Comparison of ENCODE assay signal across 30 mouse cellular contexts in the genomic region with DNA sequence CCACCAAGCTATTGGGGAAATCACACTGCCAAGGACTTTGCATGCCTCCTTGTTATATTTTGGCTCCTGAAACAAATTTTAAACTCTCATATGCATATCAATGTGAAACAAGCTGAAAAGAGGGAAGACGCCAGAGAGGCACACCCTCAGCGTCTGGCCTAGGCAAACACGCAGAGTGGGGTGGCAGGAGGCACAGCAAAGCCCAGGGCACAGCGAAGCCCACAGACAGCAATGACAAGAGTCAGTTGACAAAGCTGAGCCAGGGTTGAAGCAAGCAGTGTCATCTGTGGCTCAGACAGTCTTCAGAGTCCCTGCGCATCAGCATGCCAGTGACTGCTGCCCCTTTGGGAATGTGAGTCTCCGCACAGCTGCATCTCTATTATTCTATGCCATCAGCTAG. TPM values are rescaled to one million over a fixed set of nuclear protein-coding genes. Genes with fewer than 3 reads are reported as not detected.
A peak's percentile ranks its signal among the peaks of the same experiment; 100 is the strongest.
DNase-seq lines count a peak whose midpoint lies in the region; ATAC-seq lines count a peak whose summit lies in the region.
"Had no signal": no experiment of that assay in that cellular context is flagged by ENCODE, and none has a peak within 500 bp of the region (broad histone marks: within the 10 kb centered on the region; RNA-seq: fewer than 3 reads in every experiment).

No protein-coding gene starts in this region.

- no peak overlapping the region for H3K27ac ChIP-seq in forebrain, embryonic 15.5 days (replicated peaks)
- H3K27ac ChIP-seq in forebrain, embryonic 11.5 days (ENCODE audit: low read depth, low read length) = no peak overlapping the region
- H3K27ac ChIP-seq in hindbrain, embryonic 10.5 days = peak overlapping the region; percentile 40; the same call in 1 of the 2 replicates
- H3K27ac ChIP-seq in hindbrain, embryonic 12.5 days = no peak overlapping the region
- no peak overlapping the region for H3K27ac ChIP-seq in midbrain, embryonic 14.5 days (replicated peaks; ENCODE audit: low read depth, low read length)
- no peak overlapping the region for H3K27ac ChIP-seq in midbrain, embryonic 11.5 days (ENCODE audit: low read depth, low read length)
- H3K27ac ChIP-seq: embryonic facial prominence, embryonic 12.5 days; embryonic facial prominence, embryonic 15.5 days; heart, adult 2 months; heart, embryonic 10.5 days; heart, embryonic 13.5 days; hindbrain, embryonic 15.5 days had no signal

- no peaks in the 10 kb centered on the region for H3K36me3 ChIP-seq in forebrain, embryonic 15.5 days
- H3K36me3 ChIP-seq in forebrain, embryonic 11.5 days (ENCODE audit: control insufficient read depth, insufficient read depth, low read length) = no peaks in the 10 kb centered on the region
- H3K36me3 ChIP-seq in hindbrain, embryonic 10.5 days = no peaks in the 10 kb centered on the region
- H3K36me3 ChIP-seq in hindbrain, embryonic 12.5 days = no peaks in the 10 kb centered on the region
- H3K36me3 ChIP-seq in midbrain, embryonic 14.5 days (ENCODE audit: control insufficient read depth, insufficient read depth, low read length) = no peaks in the 10 kb centered on the region
- H3K36me3 ChIP-seq in midbrain, embryonic 11.5 days (ENCODE audit: control insufficient read depth, insufficient read depth, low read length) = no peaks in the 10 kb centered on the region
- H3K36me3 ChIP-seq: embryonic facial prominence, embryonic 12.5 days; embryonic facial prominence, embryonic 15.5 days; G1E; heart, embryonic 10.5 days; heart, embryonic 13.5 days; hindbrain, embryonic 15.5 days had no signal

- no peaks in the 10 kb centered on the region for H3K4me1 ChIP-seq in forebrain, embryonic 15.5 days
- no peaks in the 10 kb centered on the region for H3K4me1 ChIP-seq in forebrain, embryonic 11.5 days (replicated peaks; ENCODE audit: control insufficient read depth, insufficient read depth, low read length)
- peaks cover 8% of the 10 kb centered on the region for H3K4me1 ChIP-seq in hindbrain, embryonic 10.5 days (replicated peaks)
- H3K4me1 ChIP-seq in hindbrain, embryonic 12.5 days = 0 out of 2 replicates have a peak, but pooled peaks cover 4% of the 10 kb centered on the region
- no peaks in the 10 kb centered on the region for H3K4me1 ChIP-seq in midbrain, embryonic 14.5 days (ENCODE audit: control insufficient read depth, insufficient read depth, low read length)
- no peaks in the 10 kb centered on the region for H3K4me1 ChIP-seq in midbrain, embryonic 11.5 days (ENCODE audit: control insufficient read depth, insufficient read depth, low read length)
- H3K4me1 ChIP-seq: embryonic facial prominence, embryonic 12.5 days; embryonic facial prominence, embryonic 15.5 days had no signal

- DNase-seq in forebrain, embryonic 11.5 days (ENCODE audit: low spot score) = no peak
- DNase-seq in hindbrain, embryonic 10.5 days (ENCODE audit: low spot score) = no peak
- peak; percentile 8 for DNase-seq in midbrain, embryonic 14.5 days
- no peak for DNase-seq in midbrain, embryonic 11.5 days (ENCODE audit: low spot score, missing footprints)
- DNase-seq: adrenal gland, postnatal 10 days; adrenal gland, postnatal 36 days; B cell, adult 2 months; cerebellum, adult 11 months; cerebellum, adult 2 months; cerebellum, adult 9-11 months; cerebellum, postnatal 25 days; gastrocnemius, postnatal 10 days; gastrocnemius, postnatal 36 days; heart, adult 2 months; heart, postnatal 14 days; heart, postnatal 4 days; kidney, adult 18-20 months; kidney, adult 9 months had no signal

- no peak overlapping the region for H3K4me2 ChIP-seq in forebrain, embryonic 15.5 days (replicated peaks)
- H3K4me2 ChIP-seq in forebrain, embryonic 11.5 days (ENCODE audit: low read depth, low read length, severe bottlenecking) = no peak overlapping the region
- no peak overlapping the region for H3K4me2 ChIP-seq in hindbrain, embryonic 12.5 days (replicated peaks)
- H3K4me2 ChIP-seq in midbrain, embryonic 14.5 days (ENCODE audit: low read length) = no peak overlapping the region
- no peak overlapping the region for H3K4me2 ChIP-seq in midbrain, embryonic 11.5 days
- H3K4me2 ChIP-seq: embryonic facial prominence, embryonic 12.5 days; embryonic facial prominence, embryonic 15.5 days; heart, embryonic 13.5 days; hindbrain, embryonic 15.5 days had no signal

- no peak overlapping the region for H3K4me3 ChIP-seq in forebrain, embryonic 15.5 days
- H3K4me3 ChIP-seq in forebrain, embryonic 11.5 days (ENCODE audit: low read depth, low read length) = no peak overlapping the region
- H3K4me3 ChIP-seq in hindbrain, embryonic 10.5 days = no peak overlapping the region
- H3K4me3 ChIP-seq in hindbrain, embryonic 12.5 days = no peak overlapping the region
- H3K4me3 ChIP-seq in midbrain, embryonic 14.5 days (replicated peaks; ENCODE audit: low read depth, low read length) = no peak overlapping the region
- H3K4me3 ChIP-seq in midbrain, embryonic 11.5 days (ENCODE audit: low read depth, low read length) = no peak overlapping the region
- H3K4me3 ChIP-seq: embryonic facial prominence, embryonic 12.5 days; embryonic facial prominence, embryonic 15.5 days; heart, adult 2 months; heart, embryonic 10.5 days; heart, embryonic 13.5 days; hindbrain, embryonic 15.5 days had no signal

- H3K27me3 ChIP-seq in forebrain, embryonic 15.5 days = no peaks in the 10 kb centered on the region
- no peaks in the 10 kb centered on the region for H3K27me3 ChIP-seq in forebrain, embryonic 11.5 days (ENCODE audit: control insufficient read depth, insufficient read depth, low read length)
- H3K27me3 ChIP-seq in hindbrain, embryonic 10.5 days (ENCODE audit: insufficient read depth, poor library complexity, severe bottlenecking) = no peaks in the 10 kb centered on the region
- no peaks in the 10 kb centered on the region for H3K27me3 ChIP-seq in hindbrain, embryonic 12.5 days
- no peaks in the 10 kb centered on the region for H3K27me3 ChIP-seq in midbrain, embryonic 14.5 days (ENCODE audit: control insufficient read depth, insufficient read depth, low read length)
- H3K27me3 ChIP-seq in midbrain, embryonic 11.5 days (ENCODE audit: control insufficient read depth, insufficient read depth, low read length) = no peaks in the 10 kb centered on the region
- H3K27me3 ChIP-seq: CH12.LX; embryonic facial prominence, embryonic 12.5 days; embryonic facial prominence, embryonic 15.5 days; heart, embryonic 13.5 days; hindbrain, embryonic 15.5 days had no signal

- peak; percentile 41 for ATAC-seq in forebrain, embryonic 15.5 days (replicated peaks)
- no peak for ATAC-seq in forebrain, embryonic 11.5 days (replicated peaks; ENCODE audit: low FRiP score)
- no peak for ATAC-seq in hindbrain, embryonic 12.5 days (ENCODE audit: low FRiP score)
- no peak for ATAC-seq in midbrain, embryonic 14.5 days (ENCODE audit: low FRiP score, low TSS enrichment)
- no peak for ATAC-seq in midbrain, embryonic 11.5 days (ENCODE audit: low FRiP score)
- ATAC-seq: inflammation-experienced regulatory T-cells, adult 6 months; intestine, embryonic 16.5 days; Patski had no signal

- no peaks in the 10 kb centered on the region for H3K9me3 ChIP-seq in forebrain, embryonic 15.5 days
- no peaks in the 10 kb centered on the region for H3K9me3 ChIP-seq in forebrain, embryonic 11.5 days (ENCODE audit: control insufficient read depth, low read length)
- H3K9me3 ChIP-seq in hindbrain, embryonic 10.5 days = no peaks in the 10 kb centered on the region
- H3K9me3 ChIP-seq in hindbrain, embryonic 12.5 days (replicated peaks) = no peaks in the 10 kb centered on the region
- H3K9me3 ChIP-seq in midbrain, embryonic 14.5 days (ENCODE audit: control insufficient read depth, low read length) = no peaks in the 10 kb centered on the region
- H3K9me3 ChIP-seq in midbrain, embryonic 11.5 days (ENCODE audit: control insufficient read depth, low read length) = no peaks in the 10 kb centered on the region
- H3K9me3 ChIP-seq: embryonic facial prominence, embryonic 12.5 days; embryonic facial prominence, embryonic 15.5 days; G1E; heart, embryonic 10.5 days; heart, embryonic 13.5 days; hindbrain, embryonic 15.5 days had no signal

- no peak overlapping the region for H3K9ac ChIP-seq in forebrain, embryonic 15.5 days (replicated peaks)
- no peak overlapping the region for H3K9ac ChIP-seq in forebrain, embryonic 11.5 days (ENCODE audit: low read length)
- no peak overlapping the region for H3K9ac ChIP-seq in hindbrain, embryonic 12.5 days
- no peak overlapping the region for H3K9ac ChIP-seq in midbrain, embryonic 14.5 days (replicated peaks; ENCODE audit: low read length)
- no peak overlapping the region for H3K9ac ChIP-seq in midbrain, embryonic 11.5 days (ENCODE audit: low read length)
- H3K9ac ChIP-seq: embryonic facial prominence, embryonic 12.5 days; embryonic facial prominence, embryonic 15.5 days; heart, embryonic 13.5 days; hindbrain, embryonic 15.5 days had no signal

- 54% methylated on average over 6 of the region's 6 CpGs for WGBS in forebrain, embryonic 15.5 days
- 80% methylated on average over 6 of the region's 6 CpGs for WGBS in forebrain, embryonic 11.5 days
- WGBS in hindbrain, embryonic 10.5 days = 79% methylated on average over 6 of the region's 6 CpGs
- WGBS in hindbrain, embryonic 12.5 days = 70% methylated on average over 6 of the region's 6 CpGs
- WGBS in midbrain, embryonic 14.5 days = 60% methylated on average over 6 of the region's 6 CpGs
- 80% methylated on average over 6 of the region's 6 CpGs for WGBS in midbrain, embryonic 11.5 days

RNA-seq across cellular contexts. Expression of a gene that starts 20.0 kb away (rescaled TPM):
- polyA plus RNA-seq in forebrain, embryonic 15.5 days (2015; fragmentation: Nextera tagmentation; extraction: Ambion mirVana) = 4.4 and 4.5 TPM in 2 replicates
- polyA plus RNA-seq in forebrain, embryonic 11.5 days (2014; fragmentation: Nextera tagmentation; extraction: Ambion mirVana) = 12.8 and 13.1 TPM in 2 replicates
- 8.5 and 11.8 TPM in 2 replicates for polyA plus RNA-seq in hindbrain, embryonic 10.5 days (2016; fragmentation: Nextera tagmentation; extraction: Ambion mirVana)
- polyA plus RNA-seq in hindbrain, embryonic 12.5 days (2016; fragmentation: Nextera tagmentation; extraction: Ambion mirVana) = 6.7 and 7.5 TPM in 2 replicates
- polyA plus RNA-seq in midbrain, embryonic 14.5 days (2014; fragmentation: Nextera tagmentation; extraction: Ambion mirVana) = 2.2 and 3.9 TPM in 2 replicates
- polyA plus RNA-seq in midbrain, embryonic 11.5 days (2014; fragmentation: Nextera tagmentation; extraction: Ambion mirVana) = 7.3 and 8.2 TPM in 2 replicates

RNA-seq across cellular contexts. Expression of a gene that starts 28.0 kb away (rescaled TPM):
- 314 and 348 TPM in 2 replicates for polyA plus RNA-seq in forebrain, embryonic 15.5 days (2015; fragmentation: Nextera tagmentation; extraction: Ambion mirVana)
- 252 TPM in 2 replicates for polyA plus RNA-seq in forebrain, embryonic 11.5 days (2014; fragmentation: Nextera tagmentation; extraction: Ambion mirVana)
- 142 and 175 TPM in 2 replicates for polyA plus RNA-seq in hindbrain, embryonic 10.5 days (2016; fragmentation: Nextera tagmentation; extraction: Ambion mirVana)
- 392 and 403 TPM in 2 replicates for polyA plus RNA-seq in hindbrain, embryonic 12.5 days (2016; fragmentation: Nextera tagmentation; extraction: Ambion mirVana)
- 543 and 574 TPM in 2 replicates for polyA plus RNA-seq in midbrain, embryonic 14.5 days (2014; fragmentation: Nextera tagmentation; extraction: Ambion mirVana)
- 281 and 308 TPM in 2 replicates for polyA plus RNA-seq in midbrain, embryonic 11.5 days (2014; fragmentation: Nextera tagmentation; extraction: Ambion mirVana)
- polyA plus RNA-seq: G1E had no signal
